Mouse (Mus musculus) liver, embryonic 16.5 days (tissue): ENCODE measurements around the gene Chn2. TPM values are rescaled to one million over a fixed set of nuclear protein-coding genes. Genes with fewer than 3 reads are reported as not detected.

Source experiments
- ATAC-seq: fragments of 200-750 bp; cut with Nextera tagmentation; 2 replicates; pipeline ENCODE4 v1.8.0; 2017; ENCODE audit warnings: low read depth, mild to moderate bottlenecking, moderate number of reproducible peaks, moderate library complexity
- H3K27ac ChIP-seq: fragments of 300-500 bp; sonication (generic); 2 replicates; pipeline ENCODE4 v1.5.1; 2014; ENCODE audit warnings: mild to moderate bottlenecking, low read length
- H3K27me3 ChIP-seq: fragments of 300-500 bp; sonication (generic); 2 replicates; pipeline ENCODE4 v1.6.1; 2014; ENCODE audit warnings: low read depth, low read length, mixed read lengths; ENCODE audit not compliant: control insufficient read depth, insufficient read depth
- H3K36me3 ChIP-seq: fragments of 300-500 bp; sonication (generic); 2 replicates; pipeline ENCODE4 v1.6.1; 2014; ENCODE audit warnings: mild to moderate bottlenecking; ENCODE audit not compliant: control insufficient read depth, insufficient read depth
- H3K4me1 ChIP-seq: fragments of 300-500 bp; sonication (generic); 2 replicates; pipeline ENCODE4 v1.6.1; 2014; ENCODE audit warnings: low read depth, low read length, mixed read lengths; ENCODE audit not compliant: control insufficient read depth
- H3K4me2 ChIP-seq: fragments of 300-500 bp; sonication (generic); 2 replicates; pipeline ENCODE4 v1.6.1; 2014; ENCODE audit warnings: low read depth, low read length, mixed read lengths
- H3K4me3 ChIP-seq: fragments of 300-500 bp; sonication (generic); 2 replicates; pipeline ENCODE4 v1.5.1; 2014; ENCODE audit warnings: low read depth, mild to moderate bottlenecking, low read length
- H3K9ac ChIP-seq: fragments of 300-500 bp; sonication (generic); 2 replicates; pipeline ENCODE4 v1.6.1; 2014; ENCODE audit warnings: low read depth, low read length
- H3K9me3 ChIP-seq: fragments of 300-500 bp; sonication (generic); replicated peaks from 2 replicates; pipeline ENCODE4 v1.6.1; 2016; ENCODE audit warnings: low read length; ENCODE audit not compliant: control insufficient read depth
- WGBS: fragments of 180-500 bp; shearing (Covaris S2); extraction: QIAGEN DNeasy Blood & Tissue Kit; methylation state at CpG from one replicate; pipeline ENCODE4 v1.1.7; 2014; ENCODE audit not compliant: insufficient replicate concordance; 5-methylcytosine and 5-hydroxymethylcytosine counted together
- polyA plus RNA-seq: library from polyadenylated mRNA; unstranded; fragments of >200 nt; fragmentation: Nextera tagmentation; extraction: Ambion mirVana; gene quantifications from 2 replicates; pipeline ENCODE4 v1.2.1, GENCODE M21; 2015

The Chn2 gene
- polyA plus RNA-seq, 1 experiment from 2014 or later, result 4.2 TPM

GRCm38 (mm10) chr6:54140488-54140887, 101.1 kb downstream of the Chn2 start:
- H3K27me3 ChIP-seq, result no peaks in the 10 kb centered on the region
- no peak for ATAC-seq
- H3K9me3 ChIP-seq, result no peaks in the 10 kb centered on the region
- 74% methylated on average over 4 of the region's 4 CpGs for WGBS
- H3K4me1 ChIP-seq, result no peaks in the 10 kb centered on the region; the same call in 1 of the 2 replicates
- no peak overlapping the region for H3K27ac ChIP-seq
- H3K36me3 ChIP-seq, result no peaks in the 10 kb centered on the region
- no peak overlapping the region for H3K9ac ChIP-seq
- no peak overlapping the region for H3K4me3 ChIP-seq
- no peak overlapping the region for H3K4me2 ChIP-seq

DNA sequence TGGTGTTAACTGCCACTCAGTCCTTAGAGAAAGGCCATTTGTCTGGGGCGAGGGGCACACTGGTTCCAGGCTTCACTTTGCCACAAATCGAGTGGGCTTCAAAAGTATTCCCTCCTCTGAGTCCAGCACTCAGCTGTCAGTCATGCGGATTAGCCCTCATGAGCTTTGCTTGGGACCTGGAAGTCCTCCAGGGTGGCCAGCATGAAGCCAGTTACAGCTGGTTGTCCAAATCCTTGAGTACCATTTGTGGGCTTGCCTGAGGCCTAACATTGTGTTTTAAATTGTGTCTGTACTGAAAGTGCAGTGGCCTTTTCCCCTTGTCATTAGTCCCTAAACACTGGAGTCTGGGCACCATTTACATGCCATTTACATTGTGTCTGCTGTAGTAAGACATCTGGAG, 101.8 kb downstream of the Chn2 start:
- Histone ChIP-seq H3K4me1 (no peaks in the 10 kb centered on the region; the same call in 1 of the 2 replicates), H3K4me3 (no peak overlapping the region), H3K4me2 (no peak overlapping the region), H3K9ac (no peak overlapping the region), H3K36me3 (no peaks in the 10 kb centered on the region), H3K27me3 (no peaks in the 10 kb centered on the region), H3K9me3 (no peaks in the 10 kb centered on the region), H3K27ac (no peak overlapping the region)
- WGBS, result 63% methylated on average over 3 of the region's 3 CpGs
- no peak for ATAC-seq

DNA sequence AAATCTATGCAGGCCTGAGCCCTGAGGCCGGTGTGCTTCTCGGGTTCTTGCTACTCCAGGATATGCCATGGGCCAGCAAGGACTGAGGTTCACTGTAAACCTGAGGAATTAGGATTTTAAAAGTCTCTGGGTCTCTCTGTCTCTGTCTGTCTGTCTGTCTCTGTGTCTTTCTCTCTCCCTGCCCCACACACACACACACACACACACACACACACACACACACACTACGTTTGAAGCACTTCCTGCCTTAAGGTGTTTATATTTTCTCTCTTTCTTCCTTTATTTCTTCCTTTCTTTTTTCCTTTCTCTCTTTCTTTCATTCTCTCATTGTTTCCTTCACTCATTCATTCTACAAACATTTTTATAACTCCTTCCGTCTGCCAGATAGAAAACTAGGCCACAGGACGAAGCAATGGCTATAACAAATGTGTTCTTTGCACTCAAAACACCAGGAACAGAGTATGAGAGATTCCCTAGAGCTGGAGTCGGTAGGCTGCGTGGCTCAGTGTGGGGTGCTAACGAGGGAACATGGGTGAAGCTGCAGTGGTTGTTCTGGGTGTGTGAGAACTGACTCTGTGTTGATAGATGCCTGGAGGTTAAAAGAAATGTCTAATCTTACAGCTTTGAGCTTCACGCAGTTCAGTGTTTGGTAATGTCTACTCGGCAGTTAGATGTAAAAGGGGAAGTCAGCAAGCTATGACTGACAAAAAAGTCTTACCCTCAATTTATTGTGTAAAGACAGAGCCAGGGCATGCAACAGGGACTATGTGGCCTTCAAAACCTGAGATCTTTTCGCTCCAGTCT, 103.7 kb downstream of the Chn2 start:
- Histone ChIP-seq H3K9ac (no peak overlapping the region), H3K4me3 (no peak overlapping the region), H3K36me3 (no peaks in the 10 kb centered on the region), H3K27ac (peak overlapping the region; percentile 63), H3K27me3 (no peaks in the 10 kb centered on the region), H3K9me3 (no peaks in the 10 kb centered on the region), H3K4me1 (no peaks in the 10 kb centered on the region; the same call in 1 of the 2 replicates), H3K4me2 (no peak overlapping the region)
- no peak for ATAC-seq
- 35% methylated on average over 11 of the region's 11 CpGs for WGBS

- Histone ChIP-seq H3K36me3 (no peaks in the 10 kb centered on the region), H3K4me2 (no peak overlapping the region), H3K9ac (no peak overlapping the region), H3K27me3 (no peaks in the 10 kb centered on the region), H3K27ac (peak overlapping the region; percentile 63; the same call in 1 of the 2 replicates), H3K4me1 (no peaks in the 10 kb centered on the region; the same call in 1 of the 2 replicates), H3K4me3 (no peak overlapping the region), H3K9me3 (no peaks in the 10 kb centered on the region)
- no peak for ATAC-seq
- 35% methylated on average over 2 of the region's 2 CpGs for WGBS
Observed at GRCm38 (mm10) chr6:54143652-54143960, 104.3 kb downstream of the Chn2 start.

DNA sequence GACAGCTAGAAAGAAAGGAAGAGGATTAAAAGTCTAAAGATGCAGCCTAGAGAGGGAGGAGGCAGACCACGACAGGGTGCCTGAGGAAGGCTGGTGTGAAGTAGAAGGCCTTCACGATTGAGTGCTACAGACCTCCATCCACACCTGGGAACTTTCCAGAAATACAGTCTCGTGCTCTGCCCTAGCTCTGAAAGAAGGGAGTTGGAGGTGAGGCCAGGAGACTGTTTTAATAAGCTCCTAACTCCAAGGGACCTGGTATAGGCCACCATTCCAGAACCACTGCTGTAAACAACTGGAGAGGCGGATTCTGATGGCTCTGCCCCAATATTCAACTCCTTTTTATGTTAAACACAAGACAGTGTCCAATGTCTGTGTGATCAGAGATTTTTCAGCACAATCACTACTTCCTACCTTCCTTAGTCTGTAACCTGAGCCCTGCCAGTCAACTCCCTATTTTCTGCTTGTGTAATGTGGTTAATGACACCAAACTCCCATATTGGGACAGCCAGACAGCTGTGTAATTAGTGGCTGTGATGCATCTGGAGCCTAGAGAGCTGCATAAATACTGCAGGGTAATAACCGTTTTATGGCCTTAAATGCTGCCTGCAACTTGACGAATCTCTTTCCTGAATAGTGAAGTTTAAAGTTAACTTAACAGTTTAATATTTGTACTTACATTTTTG, 109.6 kb downstream of the Chn2 start:
- Histone ChIP-seq H3K4me2 (no peak overlapping the region), H3K4me1 (no peaks in the 10 kb centered on the region), H3K27me3 (no peaks in the 10 kb centered on the region), H3K9me3 (no peaks in the 10 kb centered on the region), H3K9ac (no peak overlapping the region), H3K27ac (no peak overlapping the region), H3K36me3 (no peaks in the 10 kb centered on the region), H3K4me3 (no peak overlapping the region)
- WGBS, result 43% methylated on average over 6 of the region's 6 CpGs
- ATAC-seq, result no peak

DNA sequence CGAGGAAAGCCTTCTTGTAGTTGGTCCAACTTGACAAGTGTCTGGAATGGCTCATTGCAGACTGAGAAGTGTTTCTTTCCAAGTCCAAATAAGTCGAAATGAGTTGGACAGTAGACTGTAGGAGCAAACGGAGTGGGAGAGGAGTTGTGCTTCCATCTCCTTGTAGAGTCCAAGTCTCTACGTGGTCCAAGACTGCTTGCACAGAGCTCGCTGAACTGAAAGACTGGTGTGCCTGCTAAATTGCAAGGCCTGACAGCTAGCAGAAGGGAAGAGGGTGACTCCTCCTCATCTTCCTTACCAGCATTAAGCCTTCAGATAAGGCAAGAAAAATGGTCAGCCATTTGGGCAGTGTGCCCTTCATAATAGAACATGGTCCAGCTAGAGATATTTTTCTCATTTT, 111.5 kb downstream of the Chn2 start:
- Histone ChIP-seq H3K4me1 (no peaks in the 10 kb centered on the region), H3K27ac (no peak overlapping the region), H3K9ac (no peak overlapping the region), H3K9me3 (no peaks in the 10 kb centered on the region), H3K27me3 (no peaks in the 10 kb centered on the region), H3K36me3 (no peaks in the 10 kb centered on the region), H3K4me3 (no peak overlapping the region), H3K4me2 (no peak overlapping the region)
- ATAC-seq, result no peak
- 50% methylated on average over 5 of the region's 5 CpGs for WGBS

DNA sequence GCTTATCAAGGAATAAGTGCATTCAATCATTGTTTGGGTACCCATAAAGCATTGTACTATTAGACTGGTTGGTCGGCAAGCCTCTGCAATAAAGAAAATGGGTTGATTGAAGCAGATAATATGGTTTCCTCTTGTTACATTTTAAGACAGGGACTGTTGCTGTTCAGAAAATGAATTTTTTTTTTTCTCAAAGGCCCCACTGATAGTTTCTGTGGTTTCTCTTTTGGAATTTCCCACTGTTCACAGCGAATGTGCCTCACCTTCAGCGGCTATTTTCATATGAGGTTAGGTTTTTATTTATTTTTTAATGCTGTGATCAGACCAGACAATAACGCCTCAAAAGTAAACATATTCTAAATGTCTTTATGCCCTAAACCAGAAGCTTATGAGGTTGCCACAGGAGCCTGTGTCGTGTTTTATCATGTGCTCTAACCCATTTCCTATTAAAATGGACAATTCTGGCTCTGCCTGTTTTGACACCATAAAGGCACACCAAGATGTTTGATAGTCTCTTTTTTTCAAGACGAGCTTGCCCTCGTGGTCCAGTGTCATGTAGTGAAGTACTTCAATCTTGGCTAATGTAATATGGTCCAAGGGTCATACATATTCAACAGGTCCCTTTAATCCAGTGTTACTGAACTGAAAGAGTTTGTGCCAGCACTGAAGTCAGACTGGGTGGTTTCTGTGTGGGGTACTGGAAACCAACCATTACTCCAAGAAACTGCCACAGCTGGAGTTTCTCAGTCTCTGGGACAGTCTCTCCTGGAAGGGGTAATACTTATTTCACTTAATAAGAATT, 112.3 kb downstream of the Chn2 start:
- Histone ChIP-seq H3K4me1 (no peaks in the 10 kb centered on the region), H3K27ac (no peak overlapping the region), H3K36me3 (no peaks in the 10 kb centered on the region), H3K9ac (no peak overlapping the region), H3K4me2 (no peak overlapping the region), H3K27me3 (no peaks in the 10 kb centered on the region), H3K9me3 (no peaks in the 10 kb centered on the region), H3K4me3 (no peak overlapping the region)
- WGBS, result 52% methylated on average over 7 of the region's 7 CpGs
- ATAC-seq, result no peak

DNA sequence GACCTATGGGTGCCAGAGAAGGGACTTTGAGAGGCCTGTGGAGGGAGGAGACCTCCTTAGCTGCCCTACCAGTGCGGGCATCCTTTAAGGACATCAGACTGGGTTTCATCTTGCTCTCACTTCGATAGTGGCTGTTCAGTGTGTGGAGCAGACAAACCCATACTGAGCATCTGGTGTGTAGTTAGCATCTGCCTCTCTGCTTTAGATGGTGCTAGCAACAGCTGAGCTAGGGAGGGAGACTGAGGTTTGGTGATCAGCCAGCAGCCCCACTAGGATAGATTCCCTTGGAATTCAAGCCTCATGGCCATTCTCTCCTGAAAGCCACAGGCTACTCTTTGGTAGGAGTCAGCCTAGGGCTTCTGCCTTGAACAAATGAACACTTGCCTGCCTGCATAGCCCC, 117.7 kb downstream of the Chn2 start:
- Histone ChIP-seq H3K27me3 (no peaks in the 10 kb centered on the region), H3K4me2 (no peak overlapping the region), H3K27ac (no peak overlapping the region), H3K36me3 (no peaks in the 10 kb centered on the region), H3K4me3 (no peak overlapping the region), H3K9ac (no peak overlapping the region), H3K4me1 (no peaks in the 10 kb centered on the region; the same call in none of the 2 replicates), H3K9me3 (no peaks in the 10 kb centered on the region)
- 61% methylated on average over 2 of the region's 2 CpGs for WGBS
- ATAC-seq, result no peak
